Mouse (Mus musculus) spleen, embryonic (tissue): ENCODE measurements around the gene Ccdc92.

Experiments
- CTCF ChIA-PET: fragments of 350-600 bp; sonication (Branson Sonifier 250); formaldehyde crosslinking; loops from one replicate; lab custom pipeline; 2022; lab: Charles Lee

The Ccdc92 gene

GRCm38 (mm10) chr5:124861463-124861862 lies 761 bp downstream of the Ccdc92 start:
- CTCF ChIA-PET, result no interaction called here

GRCm38 (mm10) chr5:124860013-124860412 lies 2.2 kb downstream of the Ccdc92 start:
- CTCF ChIA-PET, result no interaction called here

GRCm38 (mm10) chr5:124854202-124854601 lies 8.0 kb downstream of the Ccdc92 start:
- CTCF ChIA-PET, result no interaction called here

- CTCF ChIA-PET, result no interaction called here
Measured at GRCm38 (mm10) chr5:124853079-124853478, 9.1 kb downstream of the Ccdc92 start.

DNA sequence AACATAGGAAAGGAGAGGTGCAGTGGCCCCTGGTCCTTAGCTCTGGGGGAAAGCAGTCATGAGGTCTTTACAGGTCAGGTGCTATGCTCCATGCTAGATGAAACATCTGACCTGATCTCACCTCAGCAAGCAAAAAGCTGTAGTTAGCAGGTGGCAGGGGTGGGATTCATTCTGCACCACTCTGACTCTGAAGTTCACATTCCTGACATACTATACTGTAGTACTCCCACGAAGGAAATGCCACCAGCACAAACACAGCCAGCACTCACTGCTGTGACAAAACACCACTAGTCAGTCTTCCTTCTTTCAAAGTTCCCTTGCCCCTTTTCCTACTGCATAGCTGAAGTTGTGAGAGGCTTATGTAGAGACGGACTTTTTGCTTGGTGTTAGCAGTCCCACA lies 9.9 kb downstream of the Ccdc92 start:
- CTCF ChIA-PET, result interaction anchor here (0.6 kb wide), 1 partner anchor 311 kb away, joined by 4 read pairs; no protein-coding TSS in a partner anchor

GRCm38 (mm10) chr5:124851572-124851971 lies 10.7 kb downstream of the Ccdc92 start:
- CTCF ChIA-PET, result no interaction called here

DNA sequence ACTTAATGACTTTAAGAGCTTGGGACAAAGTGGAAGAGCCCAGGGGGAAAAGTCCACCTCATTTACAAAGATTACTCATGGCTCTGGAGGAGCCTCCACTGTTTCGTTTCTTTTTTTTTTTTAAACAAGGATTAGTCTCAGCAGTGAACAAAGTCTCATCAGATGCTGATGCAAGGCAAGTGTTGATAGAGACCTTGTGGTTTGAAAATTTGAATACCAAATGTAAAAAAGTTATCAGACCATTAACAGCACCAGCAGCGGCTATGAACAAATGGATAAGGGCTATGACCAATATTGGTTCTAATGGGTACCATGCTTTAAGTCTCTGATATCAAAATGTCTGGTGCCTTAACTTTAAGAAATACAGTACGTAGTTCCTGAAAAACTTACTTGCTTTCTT lies 13.2 kb downstream of the Ccdc92 start:
- CTCF ChIA-PET, result interaction anchor here (0.7 kb wide), 1 partner anchor 207 kb away, joined by 5 read pairs; no protein-coding TSS in a partner anchor

DNA sequence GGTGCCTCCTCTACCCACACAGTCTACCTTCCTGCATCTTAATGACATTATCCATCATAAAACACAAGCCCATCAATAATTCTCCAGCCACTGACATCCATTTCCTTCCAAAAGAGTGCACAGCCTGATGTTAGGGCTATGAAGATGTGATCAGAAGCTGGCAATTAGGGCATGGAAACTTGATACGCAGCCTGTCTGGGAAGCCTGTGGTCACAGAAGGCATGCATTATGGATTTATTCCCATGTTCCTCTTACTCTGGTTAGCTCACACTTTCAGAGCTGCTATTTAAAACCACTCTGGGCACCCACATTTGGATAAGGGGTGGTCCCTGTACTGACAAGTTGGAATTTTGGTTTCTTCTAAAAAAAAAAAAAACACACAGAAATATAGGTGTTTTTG lies 15.2 kb downstream of the Ccdc92 start:
- CTCF ChIA-PET, result interaction anchor here (0.5 kb wide), 1 partner anchor 1287 kb away, joined by 5 read pairs; no protein-coding TSS in a partner anchor

- CTCF ChIA-PET, result no interaction called here
Measured at GRCm38 (mm10) chr5:124844929-124845328, 17.3 kb downstream of the Ccdc92 start.

GRCm38 (mm10) chr5:124843386-124843785 lies 18.8 kb downstream of the Ccdc92 start:
- CTCF ChIA-PET, result no interaction called here

GRCm38 (mm10) chr5:124840669-124841068 lies 21.6 kb downstream of the Ccdc92 start:
- CTCF ChIA-PET, result no interaction called here

DNA sequence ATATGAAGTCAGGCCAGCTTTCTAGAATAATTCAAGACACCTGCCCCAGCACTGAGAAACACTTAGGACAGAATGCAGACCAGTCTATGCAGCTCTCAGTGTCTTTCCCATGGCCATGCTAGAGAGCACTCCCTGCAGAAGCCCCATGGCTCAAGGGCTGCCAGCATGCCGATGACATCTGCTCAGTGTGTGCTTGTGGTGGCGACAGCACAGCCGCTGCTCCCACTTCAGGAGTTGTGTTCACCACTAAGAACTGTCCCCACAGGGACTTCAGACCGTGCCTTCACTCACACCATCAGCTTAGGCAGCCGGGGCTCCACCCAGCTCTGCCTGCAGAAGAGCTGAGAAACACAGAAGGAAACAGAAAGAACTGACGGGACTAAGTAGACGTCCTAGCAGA lies 22.0 kb downstream of the Ccdc92 start:
- CTCF ChIA-PET, result no interaction called here

DNA sequence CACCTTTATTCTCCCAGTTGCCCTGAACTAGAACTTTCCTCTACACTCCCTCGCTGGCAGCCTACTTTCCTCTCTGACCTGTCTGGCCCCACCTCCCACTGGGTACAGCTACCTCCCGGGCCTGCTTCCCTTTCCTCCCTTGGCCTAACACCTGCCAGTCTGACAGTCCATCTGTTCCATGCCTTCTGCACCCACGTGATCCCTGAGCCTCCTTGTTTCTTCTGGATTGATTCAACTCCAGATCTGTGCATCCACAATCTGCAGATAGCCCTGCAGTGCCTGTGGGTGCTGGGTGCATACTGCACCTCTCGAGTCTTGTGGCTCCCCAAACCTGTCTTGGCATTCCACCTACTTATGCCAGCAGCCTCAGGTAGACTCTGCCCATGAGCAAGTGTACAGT lies 25.6 kb downstream of the Ccdc92 start:
- CTCF ChIA-PET, result no interaction called here

DNA sequence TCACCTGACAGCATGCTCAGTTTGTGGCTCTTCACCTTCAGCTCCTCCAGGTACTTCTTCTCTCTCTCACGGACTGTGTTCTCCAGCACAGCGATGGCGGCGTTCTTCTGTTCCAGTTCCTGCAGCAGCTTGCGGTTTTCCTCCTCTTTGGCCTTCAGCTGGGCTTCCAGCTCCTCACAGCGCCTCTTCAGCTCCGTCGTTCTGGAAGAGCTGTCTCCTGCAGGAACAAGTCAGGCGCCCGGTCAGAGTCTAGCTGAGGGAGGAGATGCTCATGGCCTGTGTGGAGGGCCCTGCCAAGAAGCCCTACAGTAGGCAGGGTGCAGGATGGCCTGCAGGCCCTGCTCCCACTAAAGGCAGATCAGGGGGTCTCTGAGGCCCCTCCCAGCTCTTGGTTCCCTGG lies 26.1 kb downstream of the Ccdc92 start:
- CTCF ChIA-PET, result no interaction called here

- CTCF ChIA-PET, result no interaction called here
Measured at GRCm38 (mm10) chr5:124835218-124835617, 27.0 kb downstream of the Ccdc92 start.

GRCm38 (mm10) chr5:124830331-124830730 lies 31.9 kb downstream of the Ccdc92 start:
- CTCF ChIA-PET, result interaction anchor here (0.5 kb wide), 1 partner anchor 62 kb away, joined by 5 read pairs; no protein-coding TSS in a partner anchor

DNA sequence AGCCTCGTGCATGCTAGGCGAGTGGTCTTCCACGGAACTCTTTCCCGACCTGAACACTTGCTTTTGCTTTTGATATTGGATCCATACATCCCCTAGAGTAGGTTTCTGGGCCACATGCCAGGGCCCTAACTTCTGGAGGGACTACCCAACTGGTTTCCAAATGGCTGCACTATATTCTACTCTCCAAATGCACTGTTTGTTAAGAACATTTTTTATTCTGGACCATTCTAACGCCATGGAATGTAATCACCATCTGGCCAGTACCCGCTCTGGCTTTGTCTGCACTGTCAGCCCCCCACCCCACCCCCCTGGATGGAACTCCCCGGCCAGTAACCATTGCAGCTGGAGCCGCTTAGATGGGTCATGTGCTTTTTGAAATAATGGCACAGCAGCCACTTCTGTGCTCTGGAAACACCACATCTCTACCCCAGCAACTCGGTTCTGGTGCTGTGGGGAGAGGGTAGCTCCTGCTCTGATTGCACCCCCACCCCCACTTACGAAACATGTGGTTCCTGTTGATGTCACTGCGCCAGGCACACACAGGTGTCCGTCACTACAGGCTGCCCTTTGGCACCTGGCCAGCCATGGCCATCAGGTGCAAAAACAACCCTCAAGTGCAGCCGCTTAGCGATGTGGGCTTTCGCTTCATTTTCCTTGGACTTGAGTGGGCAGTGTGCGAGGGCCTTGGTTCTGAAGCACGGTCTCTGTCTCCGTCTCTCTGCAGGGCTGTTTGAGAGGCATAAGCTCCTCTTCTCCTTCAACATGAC lies 39.9 kb downstream of the Ccdc92 start:
- CTCF ChIA-PET, result no interaction called here

- CTCF ChIA-PET, result no interaction called here
Measured at GRCm38 (mm10) chr5:124817050-124817449, 45.2 kb downstream of the Ccdc92 start.

- CTCF ChIA-PET, result no interaction called here
Measured at GRCm38 (mm10) chr5:124814797-124815196, 47.4 kb downstream of the Ccdc92 start.

GRCm38 (mm10) chr5:124812466-124812865 lies 49.8 kb downstream of the Ccdc92 start:
- CTCF ChIA-PET, result no interaction called here

- CTCF ChIA-PET, result no interaction called here
Measured at GRCm38 (mm10) chr5:124809708-124810366, 52.4 kb downstream of the Ccdc92 start.

DNA sequence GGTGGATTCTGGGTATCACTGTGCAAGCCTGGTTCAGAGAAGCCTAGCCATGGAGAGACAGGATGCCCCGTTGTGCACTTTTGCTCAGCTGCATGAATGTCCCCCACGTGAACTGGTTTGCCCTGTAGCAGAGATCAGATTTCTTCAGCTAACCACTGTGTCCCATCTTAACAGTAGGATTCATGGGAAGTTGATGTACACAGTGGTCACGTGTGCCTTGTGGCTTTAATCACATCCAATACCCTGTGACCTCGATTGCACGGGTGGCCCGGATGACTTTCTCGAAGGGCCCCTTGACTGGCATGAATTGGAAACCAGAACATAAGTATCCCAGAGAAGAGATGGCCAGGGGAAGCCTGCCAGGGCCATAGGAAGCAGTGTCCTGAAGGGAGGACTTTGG lies 70.1 kb downstream of the Ccdc92 start:
- CTCF ChIA-PET, result no interaction called here

DNA sequence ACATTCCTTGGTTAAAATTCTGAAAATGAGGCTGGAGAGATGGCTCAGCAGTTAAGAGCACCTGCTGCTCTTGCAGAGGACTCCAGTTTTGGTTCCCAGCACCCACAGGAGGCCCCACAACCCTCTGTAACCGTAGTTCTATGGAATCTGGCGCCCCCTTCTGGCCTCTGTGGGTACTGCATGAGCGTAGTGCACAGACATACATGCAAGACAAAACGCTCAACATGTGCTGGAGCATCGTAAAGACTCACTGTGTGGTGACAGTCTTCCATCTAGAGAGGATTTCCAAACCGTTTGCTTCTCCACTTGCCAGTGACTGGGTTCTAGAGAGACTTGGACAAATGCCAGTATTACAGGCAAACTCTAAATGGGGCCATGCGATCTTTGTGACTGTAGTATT lies 76.6 kb downstream of the Ccdc92 start:
- CTCF ChIA-PET, result no interaction called here
